Mouse (Mus musculus) liver, adult 2 months (tissue): ENCODE results near the gene Rcan1. TPM values are rescaled to one million over a fixed set of nuclear protein-coding genes. Genes with fewer than 3 reads are reported as not detected.

Experiments used
- DNase-seq: peaks from one replicate; pipeline ENCODE4 v3.0.0-alpha.2; 2011; ENCODE audit warnings: low read depth, low spot score; ENCODE audit errors: extremely low read depth
- H3K27ac ChIP-seq: fragments of 200-500 bp; replicated peaks from 2 replicates; pipeline ENCODE4 v1.5.1; 2012; ENCODE audit warnings: low read depth, mild to moderate bottlenecking, control low read depth, inconsistent platforms, low read length; ENCODE audit not compliant: insufficient read depth
- H3K27me3 ChIP-seq: fragments of 200-500 bp; 2 replicates; pipeline ENCODE4 v1.6.1; 2012; ENCODE audit warnings: mild to moderate bottlenecking, moderate library complexity, low read length, inconsistent platforms; ENCODE audit not compliant: control insufficient read depth, insufficient read depth
- H3K36me3 ChIP-seq: fragments of 200-500 bp; 2 replicates; pipeline ENCODE4 v1.6.1; 2012; ENCODE audit warnings: low read length, inconsistent platforms; ENCODE audit not compliant: control insufficient read depth, insufficient read depth
- H3K4me1 ChIP-seq: fragments of 200-500 bp; 2 replicates; pipeline ENCODE4 v1.6.1; 2011; ENCODE audit warnings: low read length; ENCODE audit not compliant: control insufficient read depth, insufficient read depth
- H3K4me3 ChIP-seq: fragments of 200-500 bp; 2 replicates; pipeline ENCODE4 v1.5.1; 2011; ENCODE audit warnings: low read depth, mild to moderate bottlenecking, control low read depth, low read length, moderate library complexity; ENCODE audit not compliant: insufficient read depth
- H3K79me2 ChIP-seq: fragments of 200-500 bp; 2 replicates; pipeline ENCODE4 v1.6.1; 2012; ENCODE audit warnings: inconsistent platforms, mild to moderate bottlenecking, low read length, moderate library complexity; ENCODE audit not compliant: control insufficient read depth, insufficient read depth
- H3K9ac ChIP-seq: fragments of 200-500 bp; 2 replicates; pipeline ENCODE4 v1.6.1; 2012; ENCODE audit warnings: low read depth, mild to moderate bottlenecking, control low read depth, inconsistent platforms, low read length
- CTCF ChIP-seq: fragments of 200-500 bp; IDR thresholded peaks from 2 replicates; pipeline ENCODE4 v1.5.1; 2011; ENCODE audit warnings: low read depth, low read length, control low read depth
- POLR2A ChIP-seq: fragments of 200-500 bp; IDR thresholded peaks from 2 replicates; pipeline ENCODE4 v1.6.1; 2011; ENCODE audit warnings: low read length, control low read depth; ENCODE audit not compliant: insufficient read depth; ENCODE audit errors: extremely low read depth
- WGBS: fragments of 180-500 bp; shearing (Covaris S2); methylation state at CpG from one replicate; pipeline ENCODE4 v1.1.7; 2018; 5-methylcytosine and 5-hydroxymethylcytosine counted together
- polyA plus RNA-seq: library from polyadenylated mRNA; depleted of rRNA; stranded (reverse); fragments of >200 nt; gene quantifications from 2 replicates; pipeline ENCODE4 v1.2.3, GENCODE M21; 2012
- total RNA-seq: library from RNA; depleted of rRNA; stranded (reverse); fragments of >200 nt; gene quantifications from 2 replicates; pipeline ENCODE4 v1.2.3, GENCODE M21; 2014

The Rcan1 gene
- total and polyA plus RNA-seq, 2 experiments, result 7.8 to 12.8 TPM

GRCm38 (mm10) chr16:92465642-92466526 lies 4.8 kb downstream of the Rcan1 start:
- DNase-seq, result peak; percentile 94
- peak overlapping the region; percentile 92 for H3K9ac ChIP-seq
- H3K36me3 ChIP-seq, result no peaks in the 10 kb centered on the region
- peaks cover 13% of the 10 kb centered on the region for H3K4me1 ChIP-seq
- H3K27ac ChIP-seq, result no peak overlapping the region; the same call in 1 of the 2 replicates
- H3K4me3 ChIP-seq, result peak overlapping the region; percentile 89
- TF ChIP-seq POLR2A (0 out of 2 replicates have a peak, but pooled peaks have one; percentile 22), CTCF (no peak)
- no peaks in the 10 kb centered on the region for H3K27me3 ChIP-seq
- 1% methylated on average over 93 of the region's 94 CpGs for WGBS
- H3K79me2 ChIP-seq, result no peaks in the 10 kb centered on the region

DNA sequence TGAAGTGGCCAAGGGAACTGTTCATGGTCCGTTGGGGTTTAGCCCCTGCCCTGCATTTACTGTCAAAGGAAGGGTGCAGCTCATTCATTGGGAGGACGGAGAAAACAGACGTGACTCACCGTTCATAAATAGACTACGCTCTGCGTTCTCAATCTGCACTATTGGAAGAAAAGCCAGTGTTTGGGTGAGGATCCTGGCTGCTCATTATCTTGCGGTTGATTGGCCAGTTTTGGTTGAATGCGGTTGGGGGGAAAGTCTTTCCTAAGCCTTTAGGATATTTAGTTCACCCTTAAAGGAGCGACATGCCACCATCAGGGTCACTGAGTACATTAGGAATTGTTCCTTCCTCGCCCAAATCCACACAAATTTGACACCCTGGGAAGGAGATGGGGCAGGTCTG lies 5.4 kb downstream of the Rcan1 start:
- H3K27ac ChIP-seq, result no peak overlapping the region
- H3K4me3 ChIP-seq, result peak overlapping the region; percentile 89
- H3K79me2 ChIP-seq, result no peaks in the 10 kb centered on the region
- no peak for DNase-seq
- no peak for TF ChIP-seq CTCF
- TF ChIP-seq POLR2A, result no peak
- H3K4me1 ChIP-seq, result peaks cover 13% of the 10 kb centered on the region
- no peaks in the 10 kb centered on the region for H3K27me3 ChIP-seq
- peak overlapping the region; percentile 92 for H3K9ac ChIP-seq
- 12% methylated on average over 10 of the region's 10 CpGs for WGBS
- H3K36me3 ChIP-seq, result no peaks in the 10 kb centered on the region

DNA sequence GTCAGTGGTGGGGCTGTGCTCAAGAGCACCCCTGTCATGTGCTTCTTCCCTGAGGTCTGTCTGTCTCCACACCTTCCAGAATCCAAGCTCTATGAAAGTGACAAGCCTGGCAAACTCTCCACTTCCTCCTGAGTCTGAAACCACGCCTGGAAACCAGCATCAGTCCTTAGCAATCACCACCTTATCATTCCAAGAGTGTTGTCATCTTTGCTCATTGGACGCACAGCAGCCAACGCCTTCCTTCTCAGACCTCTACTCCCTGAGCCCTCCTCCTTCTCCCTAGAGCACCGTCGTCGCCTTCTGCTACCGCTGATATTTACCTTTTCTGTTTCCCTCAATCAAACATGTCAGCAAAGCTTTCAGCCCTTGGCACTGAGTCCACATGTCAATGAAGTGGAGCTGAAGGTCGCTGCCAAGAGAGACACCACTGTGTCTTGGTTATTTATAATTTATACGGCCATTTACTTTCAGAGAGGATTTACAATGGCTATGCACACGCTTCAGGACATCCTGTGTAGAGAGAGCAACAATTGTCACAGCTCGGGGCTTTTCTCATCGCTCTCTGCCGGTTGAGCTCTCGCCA lies 6.2 kb downstream of the Rcan1 start:
- 29% methylated on average over 14 of the region's 14 CpGs for WGBS
- TF ChIP-seq POLR2A (no peak), CTCF (no peak)
- Histone ChIP-seq H3K36me3 (no peaks in the 10 kb centered on the region), H3K4me1 (peaks cover 13% of the 10 kb centered on the region), H3K27ac (no peak overlapping the region), H3K9ac (no peak overlapping the region), H3K27me3 (no peaks in the 10 kb centered on the region), H3K4me3 (no peak overlapping the region), H3K79me2 (no peaks in the 10 kb centered on the region)
- DNase-seq, result no peak

GRCm38 (mm10) chr16:92461412-92461811 lies 9.3 kb downstream of the Rcan1 start:
- Histone ChIP-seq H3K9ac (no peak overlapping the region), H3K27ac (no peak overlapping the region), H3K4me1 (peaks cover 13% of the 10 kb centered on the region), H3K79me2 (no peaks in the 10 kb centered on the region), H3K4me3 (no peak overlapping the region), H3K27me3 (no peaks in the 10 kb centered on the region), H3K36me3 (no peaks in the 10 kb centered on the region)
- 91% methylated on average over 6 of the region's 6 CpGs for WGBS
- DNase-seq, result no peak
- TF ChIP-seq CTCF (no peak), POLR2A (no peak)

GRCm38 (mm10) chr16:92457594-92457993 lies 13.1 kb downstream of the Rcan1 start:
- TF ChIP-seq CTCF (peak; percentile 93), POLR2A (no peak)
- no peak overlapping the region for H3K27ac ChIP-seq
- 41% methylated on average over 7 of the region's 7 CpGs for WGBS
- H3K27me3 ChIP-seq, result no peaks in the 10 kb centered on the region
- no peaks in the 10 kb centered on the region for H3K79me2 ChIP-seq
- no peaks in the 10 kb centered on the region for H3K4me1 ChIP-seq
- DNase-seq, result peak; percentile 35
- H3K9ac ChIP-seq, result no peak overlapping the region
- H3K4me3 ChIP-seq, result no peak overlapping the region
- no peaks in the 10 kb centered on the region for H3K36me3 ChIP-seq

DNA sequence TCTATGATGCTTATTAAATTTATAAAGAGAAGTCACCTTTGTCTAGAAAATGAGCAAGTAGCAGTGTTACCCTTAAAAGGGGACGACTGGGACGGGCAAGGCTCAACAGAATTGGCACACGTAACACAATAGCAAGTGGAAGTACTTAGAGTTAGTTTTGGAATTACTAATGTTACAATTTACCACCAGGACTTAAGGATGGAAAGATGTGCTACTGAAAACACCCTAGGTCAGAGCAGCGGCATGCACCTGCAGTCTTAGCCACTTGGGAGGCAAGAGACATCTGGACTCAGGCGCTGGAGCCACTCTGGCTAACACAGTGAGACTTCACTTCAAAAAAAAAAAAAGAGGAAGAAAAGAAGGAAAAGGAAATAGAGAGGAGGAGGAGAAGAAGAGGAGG lies 14.7 kb downstream of the Rcan1 start:
- Histone ChIP-seq H3K4me3 (no peak overlapping the region), H3K9ac (no peak overlapping the region), H3K36me3 (no peaks in the 10 kb centered on the region), H3K79me2 (no peaks in the 10 kb centered on the region), H3K27ac (no peak overlapping the region), H3K27me3 (no peaks in the 10 kb centered on the region), H3K4me1 (no peaks in the 10 kb centered on the region)
- no peak for TF ChIP-seq CTCF
- TF ChIP-seq POLR2A, result no peak
- no peak for DNase-seq
- 95% methylated on average over 5 of the region's 5 CpGs for WGBS
